Mouse (Mus musculus) activated CD4-positive, CD25-positive, alpha-beta regulatory T cell, adult 4 months (primary cell): Measurements from ENCODE around the gene Htra2. TPM values are rescaled to one million over a fixed set of nuclear protein-coding genes. Genes with fewer than 3 reads are reported as not detected.
A peak's percentile ranks its signal among the peaks of the same experiment; 100 is the strongest.

Experiments used
- ATAC-seq: one replicate; pipeline ENCODE4 v1.8.0; 2017
- polyA plus RNA-seq, 2 experiments: library from polyadenylated mRNA; unstranded; fragments of 100-300 nt; shearing (Covaris generic); gene quantifications; one replicate each; pipeline ENCODE4 v1.2.1; 2017

The Htra2 gene
- polyA plus RNA-seq, 2 experiments from 2014 or later: 19.0 to 22.2 TPM

- no peak for ATAC-seq
Measured at GRCm38 (mm10) chr6:83069488-83070246, 14.6 kb upstream of the Htra2 start.

DNA sequence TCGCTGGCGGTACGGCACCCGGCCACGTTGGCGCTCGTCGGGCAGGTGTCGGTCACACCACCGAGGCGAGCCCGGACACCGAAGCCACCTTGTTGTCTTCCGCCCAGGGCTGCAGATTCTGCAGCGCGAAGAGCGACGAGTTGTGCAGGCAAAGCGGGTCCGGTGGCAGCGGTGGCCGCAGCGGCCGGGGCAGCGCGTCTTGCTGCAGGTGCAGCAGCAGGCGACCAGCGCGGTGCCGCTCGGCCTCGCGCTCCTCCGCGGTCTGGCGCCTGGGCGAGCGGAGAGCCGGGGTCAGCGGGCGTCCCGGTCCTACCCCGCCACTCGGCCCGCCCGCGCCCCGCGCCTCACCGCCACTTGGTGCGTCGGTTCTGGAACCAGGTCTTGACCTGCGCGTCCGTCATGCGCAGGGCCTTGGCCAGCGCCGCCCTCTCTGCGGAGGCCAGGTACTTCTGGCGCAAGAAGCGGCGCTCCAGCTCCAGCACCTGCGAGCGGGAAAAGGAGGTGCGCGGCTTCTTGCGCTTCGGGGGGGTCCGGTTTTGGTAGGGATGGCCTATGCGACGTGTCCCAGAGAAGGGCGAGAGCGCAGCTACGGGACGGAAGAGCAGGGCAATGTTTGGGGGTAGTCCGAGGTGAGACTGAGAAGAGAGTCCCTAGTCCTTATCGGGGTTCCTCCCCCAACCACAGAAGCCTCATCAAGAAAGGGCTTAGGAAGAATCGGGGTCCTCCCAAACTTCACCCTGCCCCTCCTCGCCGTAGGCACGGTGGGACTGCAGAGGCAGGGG lies 13.8 kb upstream of the Htra2 start:
- no peak for ATAC-seq

DNA sequence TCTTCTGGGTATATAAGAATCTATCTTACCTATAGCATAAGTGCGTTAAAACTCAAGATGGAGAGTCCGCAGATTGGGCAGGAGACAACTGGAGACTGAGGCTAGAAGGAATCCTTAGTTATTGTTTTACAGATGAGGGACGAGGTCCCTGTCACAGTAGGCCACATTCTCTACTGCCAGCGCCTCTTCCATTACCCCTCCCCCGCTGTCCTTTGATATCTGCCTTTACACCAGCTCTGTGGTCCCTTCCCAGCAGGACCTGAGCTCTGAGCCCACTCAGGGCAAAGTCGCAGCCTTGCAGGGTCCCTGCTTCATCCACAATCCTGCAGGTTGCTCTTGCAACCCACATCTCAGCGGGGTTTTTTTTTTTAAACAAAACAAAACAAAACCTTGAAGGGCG lies 13.1 kb upstream of the Htra2 start:
- no peak for ATAC-seq

- no peak for ATAC-seq
Measured at GRCm38 (mm10) chr6:83066441-83066840, 11.4 kb upstream of the Htra2 start.

DNA sequence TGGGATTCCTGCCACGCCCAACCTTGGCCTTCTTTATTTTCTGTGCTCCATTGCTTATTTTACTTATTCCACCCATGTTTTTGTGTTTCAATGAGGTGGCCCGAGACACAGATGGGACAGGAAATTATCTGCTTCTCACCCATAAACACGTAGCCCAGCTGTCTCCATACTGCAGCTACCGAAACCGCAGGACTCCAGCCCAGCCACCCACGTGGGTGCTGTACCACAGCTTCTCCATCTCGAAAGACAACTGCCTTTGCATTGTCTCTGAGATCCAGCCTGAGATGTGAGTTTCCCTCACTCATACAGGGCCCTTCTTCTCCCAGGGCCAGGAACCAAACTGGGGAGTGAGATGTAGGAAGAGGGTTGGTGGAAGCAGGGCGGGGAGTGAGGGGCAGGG lies 10.9 kb upstream of the Htra2 start:
- ATAC-seq: peak; percentile 41

DNA sequence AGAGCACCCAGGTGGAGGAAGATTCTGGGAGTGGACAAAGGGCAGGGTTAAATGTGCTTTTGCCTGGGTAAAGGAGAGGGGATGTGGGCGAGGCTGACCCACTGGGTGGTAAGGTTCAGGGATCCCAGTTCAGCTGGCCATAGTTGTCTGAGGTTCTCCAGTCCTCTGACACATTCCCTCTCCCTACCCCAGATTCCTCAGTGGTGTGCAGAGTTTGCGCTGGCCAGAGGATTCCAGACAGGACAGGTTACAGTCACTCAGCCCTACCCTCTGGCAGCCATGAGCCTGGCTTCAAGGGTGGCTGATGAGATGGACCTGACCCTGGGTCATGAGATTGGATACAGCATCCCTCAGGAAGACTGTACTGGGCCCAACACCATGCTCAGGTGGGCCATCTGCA lies 3.7 kb upstream of the Htra2 start:
- ATAC-seq: no peak

- no peak for ATAC-seq
Measured at GRCm38 (mm10) chr6:83057790-83058189, 2.7 kb upstream of the Htra2 start, which contains the start of gene Dqx1. TSS of gene Dqx1 (plus strand) at chr6:83057844.

GRCm38 (mm10) chr6:83054074-83054851 lies 810 bp downstream of the Htra2 start, which contains the start of gene Aup1:
TSS of gene Aup1 (plus strand) at chr6:83054521.
- ATAC-seq: peak; percentile 94

DNA sequence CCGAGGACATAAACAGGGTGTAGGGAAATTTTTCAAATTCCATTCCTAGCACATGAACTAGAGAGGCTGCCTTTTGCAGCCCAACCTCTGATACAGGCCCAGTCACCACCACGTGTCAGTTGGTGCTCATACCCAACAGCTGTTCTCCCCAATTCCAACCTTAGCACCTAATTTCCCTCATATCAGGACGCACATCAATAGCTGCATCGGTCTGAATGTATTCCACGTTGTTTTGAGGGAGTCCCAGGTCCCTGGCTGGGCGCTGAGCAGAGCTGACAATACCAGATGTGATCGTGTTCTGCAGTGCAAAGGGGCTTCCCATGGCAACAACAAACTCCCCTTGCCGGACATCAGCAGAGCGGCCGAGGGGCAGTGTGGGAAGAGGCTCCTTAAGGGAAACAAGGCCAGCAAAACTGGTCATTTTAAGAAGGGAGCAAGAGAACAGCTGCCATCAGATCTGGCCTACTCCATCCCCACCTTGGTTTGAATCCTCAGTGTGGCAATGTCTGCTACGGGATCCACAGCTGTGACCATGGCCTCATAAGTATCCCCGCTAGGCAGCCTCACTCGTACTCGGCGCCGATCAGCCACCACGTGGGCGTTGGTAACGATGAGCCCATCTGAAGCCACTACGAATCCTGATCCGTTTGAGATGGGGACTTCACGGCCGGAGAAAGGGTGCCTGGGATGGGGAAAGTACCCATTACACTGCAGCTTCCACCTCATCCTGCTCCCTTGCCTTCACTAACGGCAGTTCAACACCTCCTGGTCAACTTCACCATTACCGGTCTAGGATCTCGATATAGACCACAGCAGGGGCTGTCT lies 1.7 kb downstream of the Htra2 start:
- peak; percentile 9 for ATAC-seq

GRCm38 (mm10) chr6:83049367-83049766 lies 5.7 kb downstream of the Htra2 start:
- no peak for ATAC-seq

DNA sequence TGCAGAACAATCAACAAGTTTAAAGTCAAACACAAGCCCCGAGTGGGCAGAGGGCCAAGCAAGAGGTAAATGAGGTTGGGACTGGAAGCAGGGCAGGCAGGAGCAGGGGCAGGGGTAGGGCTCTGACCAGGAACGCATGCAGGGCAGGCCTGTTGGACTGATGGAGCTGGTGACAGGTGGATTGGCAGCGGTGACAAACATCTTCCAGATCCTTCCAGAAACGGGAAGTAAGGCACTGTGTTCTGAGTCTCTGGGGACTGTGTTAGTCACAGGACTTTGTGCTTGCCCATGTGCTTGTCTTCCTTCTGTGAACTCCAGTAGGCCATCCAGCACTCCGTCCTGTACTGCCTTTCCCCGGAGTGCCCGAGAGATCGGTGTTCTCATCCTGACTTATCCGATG lies 10.3 kb downstream of the Htra2 start:
- ATAC-seq: no peak

DNA sequence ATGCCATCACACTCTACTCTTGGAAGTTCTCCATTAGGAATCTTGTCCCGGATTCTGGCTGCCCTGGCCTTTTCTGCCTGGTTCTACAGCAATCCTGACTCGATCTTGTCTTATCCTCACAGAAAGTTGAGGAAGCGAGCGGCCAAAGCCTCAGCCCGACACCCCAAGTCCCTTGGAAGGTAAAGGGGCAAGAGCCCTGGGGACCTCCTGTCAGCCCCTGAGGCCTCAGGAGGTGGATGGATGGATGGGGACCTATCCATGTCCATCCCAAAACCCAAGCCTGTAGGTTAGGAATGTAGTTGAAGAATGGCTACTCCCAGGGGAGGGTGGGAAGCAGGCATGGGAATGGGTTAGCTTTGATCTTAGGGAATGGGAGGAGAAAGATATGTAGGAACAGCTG lies 11.1 kb downstream of the Htra2 start:
- no peak for ATAC-seq

GRCm38 (mm10) chr6:83043561-83043960 lies 11.5 kb downstream of the Htra2 start:
- no peak for ATAC-seq

DNA sequence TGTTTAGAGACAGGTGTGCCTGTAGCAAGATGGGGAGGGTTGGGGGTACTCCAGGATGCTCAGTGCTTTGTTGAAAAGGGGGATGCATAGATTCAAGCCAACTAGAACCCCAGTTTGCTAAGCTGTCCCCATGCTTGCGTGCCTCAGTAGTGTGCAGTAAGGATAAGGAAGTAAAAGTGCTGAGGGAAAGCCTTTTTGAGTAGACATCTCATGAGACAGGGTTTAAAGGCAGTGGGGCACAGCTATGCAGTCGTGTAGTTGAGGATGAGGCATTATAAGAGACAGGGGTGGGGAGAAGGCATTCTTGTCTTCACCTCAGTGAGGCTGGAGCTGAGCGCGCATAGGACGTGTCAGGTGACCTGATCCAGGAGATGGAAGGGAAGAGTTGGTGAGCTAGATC lies 14.5 kb downstream of the Htra2 start:
- no peak for ATAC-seq

GRCm38 (mm10) chr6:83038496-83039012 lies 16.5 kb downstream of the Htra2 start:
- peak; percentile 84 for ATAC-seq

DNA sequence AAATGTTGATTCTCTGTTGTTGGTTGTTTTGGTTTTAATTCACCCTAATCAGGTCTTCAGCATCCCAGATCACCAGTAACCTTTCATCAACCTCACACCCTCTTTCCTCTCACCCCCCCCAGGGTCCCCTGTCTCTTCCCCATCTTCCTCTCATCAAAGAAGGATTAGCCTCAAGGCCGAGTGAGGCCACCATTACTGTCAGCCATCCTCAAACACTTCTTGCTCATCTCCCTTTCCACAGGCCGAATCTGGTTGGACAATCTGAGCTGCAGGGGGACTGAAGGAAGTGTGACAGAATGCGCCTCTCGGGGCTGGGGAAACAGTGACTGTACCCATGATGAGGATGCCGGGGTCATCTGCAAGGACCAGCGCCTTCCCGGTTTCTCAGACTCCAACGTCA lies 17.9 kb downstream of the Htra2 start:
- ATAC-seq: no peak

- no peak for ATAC-seq
Measured at GRCm38 (mm10) chr6:83034463-83035055, 20.5 kb downstream of the Htra2 start.

DNA sequence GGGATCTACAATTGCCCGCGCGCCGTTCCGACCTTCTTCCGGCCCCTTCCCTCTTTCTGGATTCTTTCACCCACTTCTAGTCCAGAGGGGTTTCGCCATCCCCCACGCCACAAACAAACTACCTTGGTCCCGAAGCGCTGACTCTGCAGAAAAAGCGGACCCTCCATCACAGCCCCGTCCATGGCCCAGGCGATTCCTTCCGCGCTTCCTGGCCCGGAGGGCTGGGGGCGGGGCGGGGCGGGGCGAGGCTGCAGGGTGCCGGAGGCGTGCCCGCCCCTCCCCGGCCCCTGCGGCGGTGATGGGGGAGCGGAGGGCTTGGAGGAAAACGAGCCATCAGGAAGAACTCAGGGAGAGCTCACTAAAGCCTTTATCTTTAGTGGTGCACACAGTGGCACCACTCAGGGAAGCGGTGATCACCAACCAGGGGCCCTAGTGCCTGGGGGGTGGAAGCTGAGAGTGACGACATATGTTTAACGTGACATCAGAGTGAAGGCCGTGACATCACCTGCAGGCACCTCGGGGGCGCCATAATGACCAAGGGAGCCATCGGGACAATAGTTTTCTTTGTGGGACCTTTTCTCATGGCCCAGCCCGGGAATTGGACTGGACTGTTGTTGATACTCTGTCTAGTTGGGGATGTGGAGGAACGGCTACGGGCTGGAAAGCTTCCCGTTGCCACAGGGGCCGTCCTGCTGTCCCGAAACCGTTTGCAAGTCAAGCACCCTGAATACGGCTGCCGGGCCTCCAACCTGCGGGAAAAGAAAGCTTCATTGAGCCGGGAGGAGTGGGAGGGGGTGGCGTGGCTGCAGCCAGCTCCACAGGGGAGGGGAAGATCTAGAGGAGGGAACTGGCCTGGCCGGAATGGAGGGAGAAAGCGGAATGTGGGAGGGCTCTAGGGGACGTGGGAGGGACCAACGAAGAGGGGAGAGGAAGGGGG lies 21.6 kb downstream of the Htra2 start, which contains the start of the genes Dok1 and Loxl3:
TSS of gene Dok1 (minus strand) at position 223 of the 937 bp plus-strand sequence.
TSS of gene Loxl3 (plus strand) at position 925 of the 937 bp plus-strand sequence.
- ATAC-seq: peak; percentile 66

GRCm38 (mm10) chr6:83032769-83033191 lies 22.3 kb downstream of the Htra2 start:
- ATAC-seq: peak; percentile 64
